Mouse (Mus musculus) left cerebral cortex, adult 2 months (tissue): ENCODE data around the gene Smug1. TPM values are rescaled to one million over a fixed set of nuclear protein-coding genes. Genes with fewer than 3 reads are reported as not detected.
A peak's percentile ranks its signal among the peaks of the same experiment; 100 is the strongest.

Experiments
- DNase-seq, 2 experiments: peaks; one replicate each; pipeline ENCODE4 v3.0.0; 2021 to 2022; ENCODE audit warnings: low spot score in 2 of 2, mixed read lengths in 1 of 2; ENCODE audit errors: extremely low spot score in 1 of 2
- H3K27ac ChIP-seq: fragments of 200-600 bp; 2 replicates; pipeline ENCODE4 v1.8.1; 2022
- H3K4me3 ChIP-seq: fragments of 200-600 bp; 2 replicates; pipeline ENCODE4 v1.8.1; 2022
- CTCF ChIP-seq: fragments of 200-600 bp; IDR thresholded peaks from 2 replicates; pipeline ENCODE4 v1.8.1; 2022; ENCODE audit warnings: antibody characterized with exemption, mild to moderate bottlenecking, moderate library complexity
- intact Hi-C: fragments of 180-260 bp; cut with DNase I; formaldehyde crosslinking; loops from one replicate; pipeline ENCODE4 v1.15.1; 2025
- total RNA-seq, 2 experiments: library from RNA; stranded (reverse); gene quantifications; 2 replicates each; pipeline ENCODE4 v1.2.3; 2021

Smug1 gene
- total RNA-seq, 2 experiments from 2014 or later, result 20.7 to 23.2 TPM

DNA sequence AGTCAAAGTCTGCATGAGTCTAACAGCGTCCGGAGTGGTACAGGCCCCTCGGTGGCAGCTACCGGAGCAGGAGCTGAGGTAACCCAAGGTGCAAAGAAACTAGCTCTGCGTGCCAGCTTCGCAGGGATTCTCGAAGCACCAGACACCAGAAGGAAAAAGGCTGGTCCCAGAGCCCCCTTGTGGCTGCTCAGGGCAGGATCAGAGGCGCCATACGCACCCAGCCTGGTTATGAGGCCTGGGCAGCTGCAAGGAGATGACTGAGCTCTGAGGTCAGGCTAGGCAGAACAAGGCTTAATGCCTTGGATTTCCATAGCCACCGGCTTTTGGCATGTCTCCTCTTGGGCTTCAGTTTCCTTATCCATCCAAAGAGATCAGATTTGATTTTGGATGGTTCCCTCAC lies 5.6 kb upstream of the Smug1 start:
- peak; percentile 79 for TF ChIP-seq CTCF
- H3K4me3 ChIP-seq, result no peak overlapping the region
- no peak overlapping the region for H3K27ac ChIP-seq
- intact Hi-C loops, result loop anchor here (2.0 kb wide), 1 partner anchor 474 kb away; no protein-coding TSS in a partner anchor
- peak; percentile 46 to 53 for DNase-seq

DNA sequence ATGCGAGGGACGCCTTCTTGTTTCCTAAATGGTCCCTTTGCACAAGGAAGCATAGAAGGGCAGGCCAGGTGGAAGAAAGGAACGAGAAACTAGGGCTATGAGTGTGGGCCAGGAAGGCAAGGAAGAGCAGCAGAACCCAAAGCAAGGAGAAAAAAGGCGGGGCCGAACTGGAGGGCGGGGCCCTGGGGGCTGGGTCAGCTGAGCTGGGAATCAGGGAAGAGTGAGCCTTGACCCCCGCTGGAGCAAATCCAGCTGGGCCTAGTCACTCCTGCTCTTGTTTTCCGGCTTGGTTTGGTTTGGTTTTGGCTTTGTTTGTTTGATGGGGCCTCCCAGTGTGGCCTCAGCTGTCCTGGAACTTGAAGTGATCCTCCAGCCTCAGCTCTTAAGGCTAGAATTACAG lies 4.4 kb upstream of the Smug1 start:
- TF ChIP-seq CTCF, result no peak
- DNase-seq, result no peak
- Histone ChIP-seq H3K27ac (no peak overlapping the region), H3K4me3 (no peak overlapping the region)
- intact Hi-C loops, result no loop called here

DNA sequence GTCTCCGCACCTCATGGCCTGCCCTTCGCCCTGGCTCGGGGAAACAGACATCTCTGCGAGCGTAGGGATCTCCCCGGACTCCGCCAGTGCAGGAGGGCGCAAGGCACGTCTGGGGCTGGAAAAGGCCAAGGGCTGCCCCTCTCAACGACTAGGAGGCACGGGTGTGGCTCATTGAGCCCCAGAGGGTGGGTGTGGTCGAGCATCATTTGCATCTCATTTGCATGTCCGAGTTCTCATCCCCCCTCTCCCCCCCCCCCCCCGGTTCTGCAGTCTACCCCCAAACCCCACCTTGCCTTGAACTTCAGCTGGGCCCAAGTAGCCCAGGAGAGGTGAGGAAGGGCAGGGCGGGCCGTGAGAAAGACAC lies 3.4 kb upstream of the Smug1 start:
- H3K27ac ChIP-seq, result no peak overlapping the region
- H3K4me3 ChIP-seq, result no peak overlapping the region
- no peak for DNase-seq
- intact Hi-C loops, result no loop called here
- TF ChIP-seq CTCF, result no peak

DNA sequence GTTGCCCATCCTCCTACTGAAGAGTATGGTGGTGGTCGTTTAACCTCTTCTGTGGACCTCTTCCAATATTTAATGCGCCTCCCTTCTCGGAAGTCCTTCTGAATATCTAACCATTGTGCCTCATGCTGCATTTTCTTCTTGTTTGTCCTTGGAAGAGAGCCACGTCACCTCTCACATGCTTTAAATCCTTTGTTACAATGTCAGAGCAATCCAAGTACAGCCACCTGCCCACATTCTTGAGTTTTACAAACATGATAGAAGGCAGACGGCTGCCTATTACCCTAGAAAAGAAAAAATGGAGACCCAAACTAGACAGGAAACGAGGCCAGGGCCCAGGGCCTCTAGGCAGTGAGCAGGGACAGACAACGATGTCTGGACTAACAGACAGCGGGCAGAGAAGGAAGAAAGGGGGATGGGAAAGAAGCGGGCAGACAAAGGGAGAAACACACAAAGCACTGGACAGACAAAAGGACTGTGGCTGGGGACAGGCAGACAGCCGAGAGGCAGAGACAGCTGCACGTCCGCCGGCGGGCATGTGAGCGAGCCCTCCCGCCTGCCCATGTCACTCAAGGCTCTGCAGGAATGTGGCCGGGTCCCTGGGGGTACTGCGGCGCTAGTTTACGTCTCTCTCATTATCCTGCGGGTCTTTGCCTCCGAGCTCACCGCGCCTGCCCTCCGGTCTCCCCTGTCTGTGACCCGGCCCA lies 2.9 kb upstream of the Smug1 start:
- no peak overlapping the region for H3K27ac ChIP-seq
- no peak for TF ChIP-seq CTCF
- DNase-seq, result no peak
- peak overlapping the region; percentile 48 for H3K4me3 ChIP-seq
- intact Hi-C loops, result no loop called here

DNA sequence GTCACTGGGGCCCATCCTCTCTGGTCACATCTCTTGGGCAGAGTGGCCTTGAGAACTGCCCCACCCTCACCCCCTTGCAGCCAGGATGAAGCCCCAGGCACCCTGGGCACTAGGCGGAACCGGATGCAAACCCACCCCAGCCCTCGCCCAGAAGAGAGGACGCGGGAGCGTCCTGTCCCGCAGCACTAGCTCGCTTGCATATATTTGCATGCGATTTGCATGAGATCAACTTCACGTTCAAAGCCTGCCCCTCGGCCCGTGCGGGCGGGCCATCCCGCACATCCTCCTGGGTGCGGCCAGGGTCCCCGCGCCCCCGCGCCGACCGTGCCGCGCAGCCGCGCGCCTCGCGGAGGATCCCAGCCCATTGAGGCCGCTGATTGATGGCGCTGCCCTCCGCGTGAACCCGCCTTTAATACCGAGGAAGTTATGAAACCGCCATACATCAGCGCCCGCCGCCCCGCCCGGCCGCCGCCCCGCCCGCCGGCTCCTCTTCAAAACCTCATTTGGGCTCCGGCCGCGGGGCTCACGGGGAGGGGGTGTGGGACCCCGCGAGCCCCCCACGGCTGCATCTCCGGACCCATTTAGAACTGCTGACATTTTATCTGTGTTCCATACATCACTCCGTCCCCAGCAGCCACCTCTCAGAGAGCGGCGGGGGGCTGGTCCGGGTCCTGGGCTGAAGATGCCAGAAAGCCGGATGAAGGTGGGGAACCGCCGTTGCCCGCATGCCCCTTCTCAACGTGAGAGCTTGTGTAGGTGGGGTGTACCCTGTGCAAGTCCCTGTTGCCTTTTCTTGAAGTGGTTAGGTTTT lies 2.1 kb upstream of the Smug1 start:
- peak in 1 of 2 experiments; percentile 25 for DNase-seq
- Histone ChIP-seq H3K4me3 (peak overlapping the region; percentile 48), H3K27ac (no peak overlapping the region)
- intact Hi-C loops, result no loop called here
- TF ChIP-seq CTCF, result no peak

DNA sequence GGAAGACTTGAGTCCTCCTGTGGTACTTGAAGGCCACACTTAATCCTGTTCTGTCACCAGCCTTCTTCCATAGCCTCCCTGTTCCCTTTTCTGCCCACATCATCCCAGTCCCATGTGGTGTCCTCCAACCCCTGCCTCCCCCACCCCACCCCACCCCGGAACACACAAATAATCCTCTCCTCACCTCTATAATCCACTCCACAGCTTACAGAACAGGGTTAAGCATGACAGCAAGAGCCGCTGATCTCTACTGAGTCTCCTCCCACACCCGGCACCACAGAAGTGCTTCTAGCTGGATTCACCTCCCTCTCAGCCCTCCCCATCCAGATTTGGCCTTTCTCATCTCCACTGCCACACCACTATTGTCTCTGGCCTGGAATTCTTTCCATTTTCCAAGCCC lies 894 bp upstream of the Smug1 start:
- intact Hi-C loops, result no loop called here
- H3K27ac ChIP-seq, result no peak overlapping the region
- H3K4me3 ChIP-seq, result no peak overlapping the region
- DNase-seq, result no peak
- no peak for TF ChIP-seq CTCF

DNA sequence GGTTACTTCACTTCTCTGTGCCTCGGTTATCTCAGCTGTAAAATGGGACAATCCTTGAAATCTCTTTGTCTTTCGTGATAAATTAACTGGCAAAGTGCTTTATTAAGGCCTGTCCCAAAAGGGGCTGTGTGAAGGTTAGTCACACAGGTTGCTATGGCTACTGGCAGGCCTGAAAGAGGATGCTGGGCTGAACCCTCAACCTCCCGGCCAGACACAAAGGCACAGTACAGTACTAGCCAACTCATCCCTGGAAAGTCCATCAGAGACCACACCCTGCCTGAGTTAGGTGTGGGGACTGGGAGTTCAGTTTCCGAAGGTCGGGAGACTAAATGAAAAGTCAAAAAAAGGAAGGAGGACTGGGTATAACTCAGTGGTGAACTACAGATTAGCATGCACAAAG lies 968 bp downstream of the Smug1 start:
- H3K4me3 ChIP-seq, result no peak overlapping the region
- H3K27ac ChIP-seq, result no peak overlapping the region
- TF ChIP-seq CTCF, result no peak
- intact Hi-C loops, result loop anchor here (1.0 kb wide), 1 partner anchor 153 kb away; no protein-coding TSS in a partner anchor
- DNase-seq, result no peak

DNA sequence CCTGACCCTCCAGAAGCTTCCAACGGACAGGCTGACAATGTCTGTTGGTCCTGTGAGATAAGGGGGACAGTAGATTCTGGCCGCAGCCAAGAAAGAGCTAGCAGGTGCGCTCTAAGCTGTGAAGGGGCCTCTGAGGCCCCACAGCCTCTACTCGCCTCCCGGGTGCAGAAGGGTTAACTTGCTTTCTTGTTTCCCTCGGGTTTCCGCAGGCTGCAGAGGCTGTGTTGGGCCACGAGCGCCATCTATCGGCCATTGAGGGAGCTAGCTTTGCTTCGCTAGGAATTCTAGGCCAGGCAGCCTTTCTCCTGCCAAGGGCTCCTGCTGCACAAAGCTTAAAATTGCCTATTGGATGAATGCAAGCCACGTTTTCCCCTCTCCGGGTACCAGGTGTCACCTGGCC lies 1.5 kb downstream of the Smug1 start:
- TF ChIP-seq CTCF, result peak; percentile 99
- Histone ChIP-seq H3K4me3 (no peak overlapping the region), H3K27ac (no peak overlapping the region)
- intact Hi-C loops, result loop anchor here (1.0 kb wide), 1 partner anchor 152 kb away; no protein-coding TSS in a partner anchor
- DNase-seq, result peak; percentile 87 to 91

DNA sequence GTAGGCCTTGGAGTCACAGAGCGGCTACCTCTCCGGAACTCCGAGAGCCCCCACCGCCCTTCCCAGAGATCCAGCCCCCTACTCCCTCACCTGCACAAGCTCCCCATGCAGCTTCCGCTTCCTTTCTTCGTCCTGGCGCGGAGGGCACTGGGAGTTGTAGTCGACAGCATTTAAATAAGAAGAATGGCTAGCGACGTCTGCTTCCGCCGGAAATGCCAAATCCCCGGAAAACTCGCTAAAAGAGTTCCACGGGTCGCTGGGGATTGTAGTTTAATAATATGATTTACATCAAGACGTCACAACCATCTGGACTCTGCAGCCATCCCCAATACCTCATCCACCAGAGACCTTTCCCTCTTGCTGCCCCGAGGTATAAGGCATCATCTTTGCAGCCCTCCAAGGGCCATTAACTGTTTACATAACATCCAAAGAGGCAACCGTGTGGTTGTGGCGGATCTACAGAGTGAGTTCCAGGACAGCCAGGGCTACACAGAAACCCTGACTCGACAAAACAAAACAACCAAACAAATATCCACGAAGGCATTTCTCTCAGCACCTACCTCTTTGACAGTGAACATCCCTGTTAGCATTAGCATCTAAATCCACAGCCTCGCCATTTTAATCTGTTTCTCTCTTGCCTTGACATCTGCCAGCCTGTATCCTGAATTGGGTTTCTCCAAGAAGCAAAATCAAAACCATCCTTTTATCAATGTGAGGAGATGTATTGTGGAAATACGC lies 3.5 kb downstream of the Smug1 start:
- peak overlapping the region; percentile 87 for H3K4me3 ChIP-seq
- TF ChIP-seq CTCF, result no peak
- DNase-seq, result peak; percentile 91
- H3K27ac ChIP-seq, result peak overlapping the region; percentile 83
- intact Hi-C loops, result loop anchor here (5.0 kb wide), 1 partner anchor 416 kb away; no protein-coding TSS in a partner anchor

DNA sequence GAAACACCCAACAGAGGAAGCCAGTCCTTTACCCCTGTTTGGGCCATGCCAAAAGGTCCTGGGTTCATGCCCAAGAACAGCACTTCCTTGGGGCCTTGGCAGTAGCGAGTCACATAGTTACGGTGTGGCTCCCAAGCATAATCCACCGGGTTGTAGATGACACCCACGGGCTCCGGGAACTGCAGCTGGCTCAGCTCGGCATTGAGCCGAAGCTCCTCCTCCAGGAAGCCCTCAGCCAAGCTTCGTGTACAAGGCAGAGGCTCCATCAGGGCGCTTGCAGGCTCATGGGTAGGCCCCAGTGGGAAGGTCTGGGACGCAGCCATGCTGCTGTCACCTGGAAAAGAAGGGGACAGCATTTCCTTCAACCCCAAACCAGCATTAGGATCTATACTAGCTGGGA lies 9.3 kb downstream of the Smug1 start:
- intact Hi-C loops, result no loop called here
- H3K4me3 ChIP-seq, result no peak overlapping the region
- no peak for TF ChIP-seq CTCF
- H3K27ac ChIP-seq, result no peak overlapping the region
- DNase-seq, result peak in 1 of 2 experiments; percentile 39

DNA sequence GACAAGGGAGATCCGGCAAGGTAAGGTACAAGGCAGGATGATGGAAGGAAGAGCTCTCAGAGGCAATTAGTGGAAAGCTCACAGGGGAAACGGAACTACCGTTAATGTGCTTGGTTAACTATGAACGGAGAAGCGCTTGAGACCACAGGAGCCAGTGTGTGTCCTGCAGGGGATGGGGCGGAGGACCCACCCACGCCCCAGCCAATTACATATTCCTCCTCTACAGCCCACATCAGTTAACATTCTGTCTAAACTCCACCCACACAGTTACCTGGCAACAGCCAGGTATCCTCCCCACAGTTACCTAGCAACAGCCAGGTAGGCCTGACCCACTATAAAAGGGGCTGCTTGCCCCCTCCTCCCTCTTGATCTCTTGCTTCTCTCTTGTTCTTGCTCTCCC lies 10.0 kb downstream of the Smug1 start:
- no peak for TF ChIP-seq CTCF
- intact Hi-C loops, result no loop called here
- Histone ChIP-seq H3K4me3 (no peak overlapping the region), H3K27ac (no peak overlapping the region)
- DNase-seq, result no peak
